Mouse (Mus musculus) testis, adult 2 months (tissue): ENCODE results near the gene Syncrip.

Experiments
- CTCF ChIP-seq: fragments of 200-500 bp; IDR thresholded peaks from 2 replicates; pipeline ENCODE4 v1.5.1; 2012; ENCODE audit warnings: low read depth, mild to moderate bottlenecking, inconsistent platforms, low read length, moderate library complexity; ENCODE audit not compliant: control insufficient read depth, insufficient read depth, insufficient replicate concordance
- POLR2A ChIP-seq: fragments of 200-500 bp; IDR thresholded peaks from 2 replicates; pipeline ENCODE4 v1.6.1; 2012; ENCODE audit warnings: low read depth, mild to moderate bottlenecking, inconsistent platforms, low read length, moderate library complexity; ENCODE audit not compliant: control insufficient read depth

DNA sequence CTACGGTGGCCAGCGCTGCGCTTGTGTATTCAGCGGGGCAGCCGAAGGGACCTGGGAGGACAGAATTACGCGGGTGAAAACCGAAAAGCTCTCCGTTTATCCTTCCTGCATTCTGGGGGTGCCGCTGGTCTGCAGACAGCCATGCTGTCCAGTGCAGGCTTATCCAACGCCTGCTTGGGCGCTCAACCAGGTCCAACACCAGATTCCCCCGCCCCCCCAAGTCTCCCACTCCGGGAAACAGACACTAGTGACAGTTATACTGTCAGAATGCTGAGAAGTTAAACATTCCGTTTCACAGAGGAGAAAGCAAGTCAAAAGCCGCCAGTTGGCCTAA lies 40.9 kb upstream of the Syncrip start:
- TF ChIP-seq POLR2A (no peak; the same call in 1 of the 2 replicates), CTCF (no peak)
